Mouse (Mus musculus) liver, embryonic 11.5 days (tissue): ENCODE measurements at regions not wholly inside any gene's neighbourhood (a gene's known extent, or its start where the extent isn't known, plus 50 kb on each side); places are given as distances from the start of the nearest gene placed in this dataset.

Experiments
- ATAC-seq: fragments of 200-750 bp; cut with Nextera tagmentation; replicated peaks from 2 replicates; pipeline ENCODE4 v1.8.0; 2017; ENCODE audit warnings: moderate number of reproducible peaks, mild to moderate bottlenecking, moderate TSS enrichment, moderate library complexity; ENCODE audit not compliant: low FRiP score
- DNase-seq: peaks from one replicate; pipeline ENCODE4 v3.0.0-alpha.2; 2017; ENCODE audit warnings: low spot score
- H3K27ac ChIP-seq: fragments of 300-500 bp; sonication (generic); 2 replicates; pipeline ENCODE4 v1.5.1; 2014; ENCODE audit warnings: mild to moderate bottlenecking, low read depth, low read length, control low read depth
- H3K27me3 ChIP-seq: fragments of 300-500 bp; sonication (generic); replicated peaks from 2 replicates; pipeline ENCODE4 v1.6.1; 2014; ENCODE audit warnings: low read length, mixed read lengths; ENCODE audit not compliant: control insufficient read depth, insufficient read depth
- H3K36me3 ChIP-seq: fragments of 300-500 bp; sonication (generic); 2 replicates; pipeline ENCODE4 v1.6.1; 2014; ENCODE audit warnings: mild to moderate bottlenecking, low read length, moderate library complexity, mixed read lengths; ENCODE audit not compliant: control insufficient read depth, insufficient read depth
- H3K4me1 ChIP-seq: fragments of 300-500 bp; sonication (generic); replicated peaks from 2 replicates; pipeline ENCODE4 v1.6.1; 2014; ENCODE audit warnings: low read length, mixed read lengths; ENCODE audit not compliant: control insufficient read depth, insufficient read depth
- H3K4me2 ChIP-seq: fragments of 300-500 bp; sonication (generic); 2 replicates; pipeline ENCODE4 v1.6.1; 2014; ENCODE audit warnings: mild to moderate bottlenecking, control low read depth, moderate library complexity
- H3K4me3 ChIP-seq: fragments of 300-500 bp; sonication (generic); 2 replicates; pipeline ENCODE4 v1.5.1; 2014; ENCODE audit warnings: low read depth, low read length, control low read depth
- H3K9ac ChIP-seq: fragments of 300-500 bp; sonication (generic); 2 replicates; pipeline ENCODE4 v1.6.1; 2014; ENCODE audit warnings: low read depth, low read length, control low read depth
- H3K9me3 ChIP-seq: fragments of 300-500 bp; sonication (generic); 2 replicates; pipeline ENCODE4 v1.6.1; 2016; ENCODE audit warnings: low read length, inconsistent platforms, mixed read lengths; ENCODE audit not compliant: control insufficient read depth
- WGBS: fragments of 180-500 bp; shearing (Covaris S2); extraction: QIAGEN DNeasy Blood & Tissue Kit; methylation state at CpG from one replicate; pipeline ENCODE4 v1.1.7; 2014; 5-methylcytosine and 5-hydroxymethylcytosine counted together

GRCm38 (mm10) chr16:21315751-21316151, 107.2 kb upstream of the Vps8 start:
- Histone ChIP-seq H3K4me1 (peaks cover 11% of the 10 kb centered on the region; the same call in 1 of the 2 replicates), H3K9me3 (no peaks in the 10 kb centered on the region), H3K27ac (no peak overlapping the region), H3K4me3 (no peak overlapping the region), H3K9ac (no peak overlapping the region), H3K36me3 (no peaks in the 10 kb centered on the region), H3K4me2 (no peak overlapping the region), H3K27me3 (0 out of 2 replicates have a peak, but pooled peaks cover 2% of the 10 kb centered on the region)
- WGBS: 55% methylated on average over 6 of the region's 6 CpGs
- ATAC-seq: 0 out of 2 replicates have a peak, but pooled peaks have one; percentile 26
- DNase-seq: no peak

DNA sequence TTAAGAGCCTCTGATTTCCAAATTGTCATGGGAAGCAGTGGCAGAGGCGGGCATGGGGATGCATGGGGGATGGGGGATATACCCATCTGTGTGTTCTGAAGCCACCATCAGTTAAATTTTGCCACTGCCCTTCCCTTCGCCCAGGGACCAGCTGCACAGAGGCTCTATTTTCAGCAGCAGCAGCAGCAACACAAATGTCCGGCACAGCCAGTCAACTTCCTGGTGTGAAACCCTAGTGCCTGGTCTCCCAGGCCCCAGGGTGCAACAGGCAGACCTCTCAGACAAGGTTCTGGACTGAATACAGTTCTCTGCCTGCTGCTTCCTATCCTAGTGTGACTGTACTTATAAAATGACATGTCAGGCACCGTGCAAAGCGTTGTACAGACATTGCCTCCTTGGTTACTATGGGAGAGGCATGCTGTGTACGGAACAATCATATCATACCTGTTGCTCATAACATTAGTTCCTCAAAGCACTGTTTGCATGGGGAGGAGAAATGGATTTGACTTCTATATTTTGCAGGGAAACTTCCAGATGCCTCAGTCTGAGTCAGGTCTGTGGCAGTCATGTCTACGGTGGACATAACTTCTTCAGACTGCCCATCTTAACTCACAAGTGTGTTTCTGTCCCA, 104.8 kb upstream of the Vps8 start:
- Histone ChIP-seq H3K27me3 (no peaks in the 10 kb centered on the region), H3K4me3 (no peak overlapping the region), H3K4me2 (no peak overlapping the region), H3K36me3 (no peaks in the 10 kb centered on the region), H3K9me3 (no peaks in the 10 kb centered on the region), H3K9ac (no peak overlapping the region), H3K4me1 (peaks cover 8% of the 10 kb centered on the region; the same call in 1 of the 2 replicates), H3K27ac (no peak overlapping the region)
- no peak for ATAC-seq
- 73% methylated on average over 7 of the region's 7 CpGs for WGBS
- DNase-seq: no peak

- no peak overlapping the region for H3K27ac ChIP-seq
- no peak overlapping the region for H3K4me3 ChIP-seq
- peaks cover 8% of the 10 kb centered on the region; the same call in 1 of the 2 replicates for H3K4me1 ChIP-seq
- no peaks in the 10 kb centered on the region for H3K27me3 ChIP-seq
- 67% methylated on average over 9 of the region's 9 CpGs for WGBS
- no peak for ATAC-seq
- no peaks in the 10 kb centered on the region for H3K36me3 ChIP-seq
- H3K4me2 ChIP-seq: no peak overlapping the region
- DNase-seq: no peak
- H3K9me3 ChIP-seq: no peaks in the 10 kb centered on the region
- no peak overlapping the region for H3K9ac ChIP-seq
Measured at GRCm38 (mm10) chr16:21318640-21319365, 104.1 kb upstream of the Vps8 start.

- Histone ChIP-seq H3K4me1 (peaks cover 8% of the 10 kb centered on the region; the same call in 1 of the 2 replicates), H3K9me3 (no peaks in the 10 kb centered on the region), H3K4me3 (no peak overlapping the region), H3K9ac (no peak overlapping the region), H3K36me3 (no peaks in the 10 kb centered on the region), H3K27me3 (no peaks in the 10 kb centered on the region), H3K27ac (no peak overlapping the region), H3K4me2 (no peak overlapping the region)
- WGBS: 52% methylated on average over 2 of the region's 2 CpGs
- DNase-seq: no peak
- no peak for ATAC-seq
Measured at GRCm38 (mm10) chr16:21320284-21320683, 102.6 kb upstream of the Vps8 start.

- H3K27ac ChIP-seq: no peak overlapping the region
- WGBS: 61% methylated on average over 18 of the region's 18 CpGs
- no peaks in the 10 kb centered on the region for H3K36me3 ChIP-seq
- H3K9ac ChIP-seq: no peak overlapping the region
- H3K27me3 ChIP-seq: no peaks in the 10 kb centered on the region
- H3K4me3 ChIP-seq: no peak overlapping the region
- DNase-seq (no peak), ATAC-seq (no peak)
- no peak overlapping the region for H3K4me2 ChIP-seq
- no peaks in the 10 kb centered on the region for H3K9me3 ChIP-seq
- H3K4me1 ChIP-seq: peaks cover 5% of the 10 kb centered on the region; the same call in 1 of the 2 replicates
Measured at GRCm38 (mm10) chr16:21321188-21322070, 101.5 kb upstream of the Vps8 start.

DNA sequence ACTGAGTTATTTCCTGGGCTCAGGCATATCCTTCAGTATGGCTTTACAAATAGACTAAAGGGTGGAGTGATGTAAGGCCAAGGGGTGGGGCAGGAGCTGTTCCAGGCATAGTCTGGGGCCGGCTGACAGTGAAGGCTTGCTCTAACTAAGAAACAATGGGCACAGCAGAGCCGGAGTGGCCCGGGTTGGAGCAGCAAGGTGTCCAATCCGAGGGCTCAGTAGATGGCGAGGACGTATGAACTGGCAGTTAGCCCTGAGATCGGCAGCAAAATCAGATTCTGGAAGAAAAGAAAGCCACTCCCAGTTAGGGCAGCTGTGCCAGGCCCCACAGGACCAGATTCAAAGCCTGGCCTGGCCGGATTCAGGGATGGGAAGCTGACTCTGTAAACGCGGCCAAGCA, 100.5 kb upstream of the Vps8 start:
- H3K4me3 ChIP-seq: no peak overlapping the region
- no peak for ATAC-seq
- H3K36me3 ChIP-seq: no peaks in the 10 kb centered on the region
- no peaks in the 10 kb centered on the region for H3K9me3 ChIP-seq
- H3K9ac ChIP-seq: no peak overlapping the region
- peaks cover 5% of the 10 kb centered on the region; the same call in 1 of the 2 replicates for H3K4me1 ChIP-seq
- no peaks in the 10 kb centered on the region for H3K27me3 ChIP-seq
- DNase-seq: no peak
- no peak overlapping the region for H3K4me2 ChIP-seq
- WGBS: 67% methylated on average over 10 of the region's 10 CpGs
- no peak overlapping the region for H3K27ac ChIP-seq

GRCm38 (mm10) chr16:21323446-21324034, 99.4 kb upstream of the Vps8 start:
- ATAC-seq (no peak), DNase-seq (no peak)
- Histone ChIP-seq H3K9me3 (no peaks in the 10 kb centered on the region), H3K4me2 (no peak overlapping the region), H3K4me3 (no peak overlapping the region), H3K9ac (no peak overlapping the region), H3K4me1 (peaks cover 5% of the 10 kb centered on the region; the same call in 1 of the 2 replicates), H3K27me3 (no peaks in the 10 kb centered on the region), H3K27ac (no peak overlapping the region), H3K36me3 (no peaks in the 10 kb centered on the region)
- WGBS: 61% methylated on average over 3 of the region's 3 CpGs

DNA sequence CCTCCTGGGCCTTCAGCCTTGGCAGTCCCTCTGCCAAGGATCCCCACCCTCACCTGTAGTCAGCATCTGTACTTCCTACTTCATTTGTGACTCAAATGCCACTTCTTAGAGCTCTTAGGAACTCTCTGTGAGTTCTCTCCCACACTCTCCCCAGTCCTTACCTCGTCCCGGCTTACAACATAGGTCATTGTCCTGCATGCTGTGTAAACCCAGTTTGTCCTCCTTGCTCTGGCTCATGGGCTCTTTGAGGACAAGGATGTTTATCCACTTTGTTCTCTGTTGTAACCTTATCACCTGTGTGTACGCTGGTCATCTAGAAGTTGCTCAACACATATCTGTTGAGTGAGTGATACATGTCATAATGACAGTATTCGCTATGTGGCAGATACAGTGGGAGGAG, 94.9 kb upstream of the Vps8 start:
- H3K9ac ChIP-seq: no peak overlapping the region
- ATAC-seq (no peak), DNase-seq (no peak)
- H3K4me1 ChIP-seq: peaks cover 2% of the 10 kb centered on the region; the same call in 1 of the 2 replicates
- H3K27me3 ChIP-seq: no peaks in the 10 kb centered on the region
- no peak overlapping the region for H3K4me3 ChIP-seq
- H3K36me3 ChIP-seq: no peaks in the 10 kb centered on the region
- no peaks in the 10 kb centered on the region for H3K9me3 ChIP-seq
- 78% methylated on average over 4 of the region's 4 CpGs for WGBS
- H3K27ac ChIP-seq: no peak overlapping the region
- no peak overlapping the region for H3K4me2 ChIP-seq
